Mouse (Mus musculus): Measurements from ENCODE around the gene Akr1a1. TPM values are rescaled to one million over a fixed set of nuclear protein-coding genes. Genes with fewer than 3 reads are reported as not detected.
A peak's percentile ranks its signal among the peaks of the same experiment; 100 is the strongest.
"Not testable (repeated sequence)": the region's sequence is repeated elsewhere in the genome, so short reads cannot be mapped to it uniquely, and the experiment has no call there.

The Akr1a1 gene
- polyA plus RNA-seq, 1 experiment from 2014 or later, result 966 TPM

DNA sequence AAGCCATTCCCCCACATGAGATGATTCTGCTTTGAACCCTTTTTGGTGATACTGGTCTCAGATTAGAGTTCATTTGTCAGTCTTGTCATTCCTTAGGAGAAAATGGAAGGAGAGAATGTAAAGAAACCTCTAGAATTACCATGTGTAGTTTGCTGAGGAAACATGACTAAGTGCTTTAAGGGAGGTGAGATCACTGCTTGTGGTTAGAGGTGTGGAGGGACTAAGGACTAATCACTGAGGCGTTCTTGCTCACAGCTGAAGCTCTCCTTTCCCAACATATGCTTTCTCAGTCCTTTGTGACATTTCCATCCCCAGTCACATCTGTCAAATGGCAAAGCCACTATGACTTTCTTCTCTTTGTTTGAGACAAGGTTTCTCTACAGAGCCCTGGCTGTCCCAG is 26.3 kb upstream of the Akr1a1 start:
- no peak overlapping the region for H3K4me3 ChIP-seq (replicated peaks; ENCODE audit: low read depth, low read length)
- no peaks in the 10 kb centered on the region for H3K9me3 ChIP-seq (replicated peaks; ENCODE audit: low read length)
- no peak overlapping the region for H3K9ac ChIP-seq (ENCODE audit: low read depth, low read length)
- H3K27ac ChIP-seq, result no peak overlapping the region
- H3K27me3 ChIP-seq (ENCODE audit: insufficient read depth, low read length), result no peaks in the 10 kb centered on the region
- no peaks in the 10 kb centered on the region for H3K36me3 ChIP-seq (ENCODE audit: insufficient read depth, low read length)
- DNase-seq (ENCODE audit: low spot score) (no peak), ATAC-seq (replicated peaks; ENCODE audit: low FRiP score, low read depth) (no peak)
- no peak overlapping the region for H3K4me2 ChIP-seq (ENCODE audit: low read length)
- TF ChIP-seq CTCF (IDR thresholded peaks at IDR 0.05; ENCODE audit: low read depth), result no peak
- no peaks in the 10 kb centered on the region for H3K4me1 ChIP-seq (replicated peaks; ENCODE audit: insufficient read depth, low read length)
- whole genome bisulfite sequencing, result 86% methylated on average over 1 of the region's 1 CpGs

DNA sequence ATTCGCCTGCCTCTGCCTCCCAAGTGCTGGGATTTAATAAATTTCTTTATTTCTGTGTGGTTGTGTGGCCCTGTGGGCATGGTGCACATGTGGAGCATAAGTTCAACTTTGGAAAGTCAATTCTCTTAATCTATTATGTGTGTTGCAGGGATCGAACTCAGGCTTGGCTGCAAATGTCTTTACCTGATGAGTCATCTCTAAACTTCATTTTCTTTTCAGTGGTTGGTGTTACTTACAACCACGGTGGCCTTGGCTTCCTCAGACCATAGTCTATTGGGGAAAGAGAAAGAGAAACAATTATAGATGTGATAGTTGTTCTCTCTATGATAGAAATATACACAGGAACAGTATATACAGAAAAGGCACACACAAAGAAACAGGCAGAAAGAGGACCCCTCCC is 24.5 kb upstream of the Akr1a1 start:
- H3K4me2 ChIP-seq (ENCODE audit: low read length), result no peak overlapping the region
- no peaks in the 10 kb centered on the region for H3K27me3 ChIP-seq (ENCODE audit: insufficient read depth, low read length)
- no peak for TF ChIP-seq CTCF (IDR thresholded peaks at IDR 0.05; ENCODE audit: low read depth)
- no peak overlapping the region for H3K27ac ChIP-seq
- 85% methylated on average over 3 of the region's 3 CpGs for WGBS
- no peak overlapping the region for H3K4me3 ChIP-seq (replicated peaks; ENCODE audit: low read depth, low read length)
- DNase-seq (ENCODE audit: low spot score), result no peak
- H3K9me3 ChIP-seq (replicated peaks; ENCODE audit: low read length), result no peaks in the 10 kb centered on the region
- no peak for ATAC-seq (replicated peaks; ENCODE audit: low FRiP score, low read depth)
- no peaks in the 10 kb centered on the region for H3K4me1 ChIP-seq (replicated peaks; ENCODE audit: insufficient read depth, low read length)
- no peak overlapping the region for H3K9ac ChIP-seq (ENCODE audit: low read depth, low read length)
- H3K36me3 ChIP-seq (ENCODE audit: insufficient read depth, low read length), result no peaks in the 10 kb centered on the region

DNA sequence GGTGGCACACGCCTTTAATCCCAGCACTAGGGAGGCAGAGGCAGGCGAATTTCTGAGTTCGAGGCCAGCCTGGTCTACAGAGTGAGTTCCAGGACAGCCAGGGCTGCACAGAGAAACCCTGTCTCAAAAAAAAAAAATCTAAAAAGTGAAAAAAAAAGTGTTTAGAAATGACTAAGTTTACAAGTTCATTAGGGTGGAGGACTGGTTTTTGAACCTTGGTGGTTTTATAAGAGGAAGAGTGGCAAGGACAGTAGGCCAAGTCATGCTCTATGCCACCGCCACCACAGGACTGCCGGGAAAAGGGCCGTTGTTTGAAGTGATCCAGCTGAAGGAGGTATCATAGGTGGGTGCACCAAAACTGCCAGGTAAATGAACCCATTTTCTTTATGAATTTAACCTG is 23.3 kb upstream of the Akr1a1 start:
- WGBS, result 94% methylated on average over 6 of the region's 6 CpGs
- not testable (repeated sequence) for H3K27ac ChIP-seq; H3K4me2 ChIP-seq (ENCODE audit: low read length); H3K4me3 ChIP-seq (replicated peaks; ENCODE audit: low read depth, low read length); H3K9me3 ChIP-seq (replicated peaks; ENCODE audit: low read length); DNase-seq (ENCODE audit: low spot score); H3K36me3 ChIP-seq (ENCODE audit: insufficient read depth, low read length); H3K4me1 ChIP-seq (replicated peaks; ENCODE audit: insufficient read depth, low read length); ATAC-seq (replicated peaks; ENCODE audit: low FRiP score, low read depth); H3K27me3 ChIP-seq (ENCODE audit: insufficient read depth, low read length); H3K9ac ChIP-seq (ENCODE audit: low read depth, low read length)

DNA sequence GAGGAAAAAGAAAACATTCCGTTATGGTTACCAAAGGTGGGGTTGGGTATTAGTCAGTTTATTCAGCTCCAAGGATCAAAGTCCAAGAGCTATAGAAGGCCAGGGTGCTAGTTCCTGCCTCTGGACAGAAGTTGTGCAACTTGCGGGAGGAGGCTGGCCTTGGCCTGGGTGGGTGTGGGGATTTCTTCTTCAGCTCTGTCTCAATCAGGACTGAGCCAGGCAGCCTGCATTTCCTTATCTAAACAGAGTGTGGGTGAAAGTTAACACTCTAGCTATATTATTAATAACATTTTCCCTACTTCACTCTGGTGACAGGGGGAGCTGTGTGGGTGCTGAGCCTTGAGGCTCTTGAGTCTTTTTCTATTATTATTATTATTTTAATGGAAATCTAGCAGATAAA is 21.3 kb upstream of the Akr1a1 start:
- Histone ChIP-seq H3K9ac (ENCODE audit: low read depth, low read length) (no peak overlapping the region), H3K4me2 (ENCODE audit: low read length) (no peak overlapping the region), H3K36me3 (ENCODE audit: insufficient read depth, low read length) (no peaks in the 10 kb centered on the region), H3K4me3 (replicated peaks; ENCODE audit: low read depth, low read length) (no peak overlapping the region), H3K4me1 (replicated peaks; ENCODE audit: insufficient read depth, low read length) (no peaks in the 10 kb centered on the region), H3K27me3 (ENCODE audit: insufficient read depth, low read length) (no peaks in the 10 kb centered on the region), H3K9me3 (replicated peaks; ENCODE audit: low read length) (no peaks in the 10 kb centered on the region), H3K27ac (no peak overlapping the region)
- DNase-seq (ENCODE audit: low spot score), result peak; percentile 43
- WGBS, result 40% methylated on average over 2 of the region's 2 CpGs
- TF ChIP-seq CTCF (IDR thresholded peaks at IDR 0.05; ENCODE audit: low read depth), result no peak
- peak; percentile 82; the same call in 1 of the 2 replicates for ATAC-seq (replicated peaks; ENCODE audit: low FRiP score, low read depth)

DNA sequence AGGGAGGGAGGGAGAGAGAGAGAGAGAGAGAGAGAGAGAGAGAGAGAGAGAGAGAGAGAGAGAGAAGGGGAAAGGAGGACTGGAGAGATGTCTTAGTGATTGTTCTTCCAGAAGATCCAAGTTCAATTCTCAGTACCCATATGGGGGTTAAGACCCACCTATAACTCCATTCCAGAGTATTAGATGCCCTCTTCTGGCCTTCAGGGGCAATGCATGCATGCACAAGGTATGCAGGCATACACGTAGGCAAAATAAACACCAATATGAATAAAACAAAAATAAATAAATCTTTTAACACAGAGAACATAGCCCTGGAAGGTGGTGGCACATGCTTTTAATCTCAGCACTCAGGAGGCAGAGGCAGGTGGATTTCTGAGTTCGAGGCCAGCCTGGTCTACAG is 17.8 kb upstream of the Akr1a1 start:
- Histone ChIP-seq H3K9me3 (replicated peaks; ENCODE audit: low read length) (no peaks in the 10 kb centered on the region), H3K36me3 (ENCODE audit: insufficient read depth, low read length) (no peaks in the 10 kb centered on the region), H3K27me3 (ENCODE audit: insufficient read depth, low read length) (no peaks in the 10 kb centered on the region), H3K4me3 (replicated peaks; ENCODE audit: low read depth, low read length) (no peak overlapping the region), H3K4me2 (ENCODE audit: low read length) (no peak overlapping the region), H3K4me1 (replicated peaks; ENCODE audit: insufficient read depth, low read length) (no peaks in the 10 kb centered on the region), H3K9ac (ENCODE audit: low read depth, low read length) (no peak overlapping the region), H3K27ac (no peak overlapping the region)
- peak; percentile 61 for TF ChIP-seq CTCF (IDR thresholded peaks at IDR 0.05; ENCODE audit: low read depth)
- WGBS, result 62% methylated on average over 2 of the region's 2 CpGs
- no peak for ATAC-seq (replicated peaks; ENCODE audit: low FRiP score, low read depth)
- DNase-seq (ENCODE audit: low spot score), result no peak

DNA sequence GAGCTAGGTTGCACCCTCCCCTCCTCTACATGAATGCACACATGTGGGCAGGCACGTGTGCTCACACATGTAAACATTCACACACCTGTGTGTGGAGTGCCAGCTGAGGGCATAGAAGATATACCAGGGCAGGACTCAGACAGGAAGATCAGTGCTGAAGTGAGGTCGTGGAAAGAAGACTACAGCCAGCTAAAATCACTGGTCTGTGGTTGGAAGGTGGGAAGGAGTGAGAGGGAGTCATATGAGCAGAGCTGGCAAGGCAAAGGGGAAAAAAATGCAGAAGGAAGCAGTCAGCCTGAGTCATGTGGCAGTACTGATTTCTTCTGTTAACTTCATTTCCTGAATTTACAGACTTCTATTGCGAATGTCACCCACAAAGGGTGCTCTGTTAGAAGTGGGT is 16.7 kb upstream of the Akr1a1 start:
- no peaks in the 10 kb centered on the region for H3K27me3 ChIP-seq (ENCODE audit: insufficient read depth, low read length)
- DNase-seq (ENCODE audit: low spot score) (no peak), ATAC-seq (replicated peaks; ENCODE audit: low FRiP score, low read depth) (no peak)
- no peak overlapping the region for H3K4me2 ChIP-seq (ENCODE audit: low read length)
- no peak overlapping the region for H3K9ac ChIP-seq (ENCODE audit: low read depth, low read length)
- no peaks in the 10 kb centered on the region for H3K9me3 ChIP-seq (replicated peaks; ENCODE audit: low read length)
- no peak for TF ChIP-seq CTCF (IDR thresholded peaks at IDR 0.05; ENCODE audit: low read depth)
- no peak overlapping the region for H3K4me3 ChIP-seq (replicated peaks; ENCODE audit: low read depth, low read length)
- 50% methylated on average over 3 of the region's 3 CpGs for WGBS
- H3K4me1 ChIP-seq (replicated peaks; ENCODE audit: insufficient read depth, low read length), result no peaks in the 10 kb centered on the region
- no peaks in the 10 kb centered on the region for H3K36me3 ChIP-seq (ENCODE audit: insufficient read depth, low read length)
- 0 out of 2 replicates have a peak overlapping the region, but pooled peaks have one; percentile 26 for H3K27ac ChIP-seq

DNA sequence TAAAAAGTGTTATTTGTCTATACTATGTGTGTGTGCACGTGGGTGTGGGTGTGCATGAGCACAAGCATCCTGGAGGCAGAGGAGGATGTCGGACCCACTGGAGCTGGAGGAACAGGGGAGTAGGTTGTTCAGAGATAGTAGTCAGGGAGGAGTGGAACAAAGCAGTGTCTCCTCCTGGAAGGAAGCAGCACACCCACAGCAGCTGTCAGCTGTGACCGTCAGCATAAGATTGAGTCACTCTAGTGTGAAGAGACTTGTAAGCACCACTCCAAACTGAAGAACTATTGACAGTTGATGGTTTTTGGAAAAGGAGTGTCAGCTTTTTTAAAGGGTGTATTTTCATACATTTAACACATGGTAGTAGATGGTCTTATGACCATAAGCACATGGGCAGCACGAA is 15.1 kb upstream of the Akr1a1 start:
- 56% methylated on average over 4 of the region's 4 CpGs for WGBS

More for the DNA sequence above, 15.1 kb upstream of the Akr1a1 start:
- Histone ChIP-seq H3K4me3 (replicated peaks; ENCODE audit: low read depth, low read length) (no peak overlapping the region), H3K27me3 (ENCODE audit: insufficient read depth, low read length) (no peaks in the 10 kb centered on the region), H3K9me3 (replicated peaks; ENCODE audit: low read length) (no peaks in the 10 kb centered on the region), H3K4me2 (ENCODE audit: low read length) (no peak overlapping the region), H3K27ac (no peak overlapping the region), H3K36me3 (ENCODE audit: insufficient read depth, low read length) (no peaks in the 10 kb centered on the region), H3K4me1 (replicated peaks; ENCODE audit: insufficient read depth, low read length) (no peaks in the 10 kb centered on the region), H3K9ac (ENCODE audit: low read depth, low read length) (no peak overlapping the region)
- ATAC-seq (replicated peaks; ENCODE audit: low FRiP score, low read depth), result peak; percentile 40; the same call in 1 of the 2 replicates
- DNase-seq (ENCODE audit: low spot score), result no peak
- no peak for TF ChIP-seq CTCF (IDR thresholded peaks at IDR 0.05; ENCODE audit: low read depth)
